Mouse (Mus musculus) liver, adult (tissue): ENCODE measurements around the gene Map2.

ENCODE experiments used
- GATA4 ChIP-seq: IDR thresholded peaks from 2 replicates; pipeline ENCODE4 v1.6.1; 2014; ENCODE audit warnings: mild to moderate bottlenecking, low read length; ENCODE audit not compliant: insufficient replicate concordance

The Map2 gene

DNA sequence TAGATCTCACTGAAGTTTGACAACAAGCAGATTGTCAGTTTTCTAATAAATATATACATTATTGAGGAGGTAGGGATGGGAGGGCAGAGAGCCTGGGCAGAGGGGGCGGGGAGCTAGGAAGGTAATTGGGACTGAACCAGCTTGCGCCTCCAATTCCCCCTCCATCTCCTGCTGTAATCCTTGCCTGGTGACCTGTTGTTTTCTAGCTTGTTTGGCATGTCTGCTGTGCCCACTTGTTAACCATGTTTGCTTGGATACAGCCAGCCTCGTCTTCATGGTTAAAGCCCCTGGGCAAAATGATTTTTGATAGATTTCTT lies 293.6 kb downstream of the Map2 start:
- TF ChIP-seq GATA4: no peak

DNA sequence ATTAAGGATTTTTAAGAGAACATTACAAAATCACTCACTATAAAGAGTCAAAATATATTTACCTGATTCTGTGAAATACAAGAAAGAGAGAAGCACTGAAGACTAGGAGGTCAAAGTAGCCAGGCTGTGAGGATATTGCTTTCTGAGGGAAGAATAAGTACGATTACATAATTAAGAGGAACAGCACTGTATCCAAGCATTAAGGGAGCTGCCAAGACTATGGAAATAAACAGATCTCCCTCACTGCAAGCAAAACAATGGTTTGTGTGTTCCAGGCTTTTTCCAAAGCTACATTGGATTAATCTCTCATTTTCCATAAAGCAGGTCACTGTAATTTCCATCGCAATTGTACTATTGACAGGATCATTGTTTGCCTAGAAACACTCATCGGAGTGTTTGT lies 307.7 kb downstream of the Map2 start:
- TF ChIP-seq GATA4: no peak
